15 mouse cellular contexts compared by ENCODE assay signal in genomic region chr2:94266381-94267160, GRCm38 (mm10).
DNase-seq lines count a peak whose midpoint lies in the region; ATAC-seq and TF ChIP-seq lines count a peak whose summit lies in the region.
"Had no signal": no experiment of that assay in that cellular context is flagged by ENCODE, and none has a peak within 500 bp of the region (broad histone marks: within the 10 kb centered on the region; RNA-seq: fewer than 3 reads in every experiment).

No protein-coding gene starts in this region.

- 14% methylated on average over 7 of the region's 7 CpGs for WGBS in forebrain, postnatal 0 days
- 25% methylated on average over 7 of the region's 7 CpGs for whole genome bisulfite sequencing in midbrain, embryonic 12.5 days

- TF ChIP-seq CTCF in forebrain, postnatal 0 days (IDR thresholded peaks at IDR 0.05; ENCODE audit: low read depth), result no peak

- intact Hi-C loops in gastrocnemius, postnatal 14 days (cut with DNase I; ENCODE audit: low total_unique reads), result no loop called here

- H3K36me3 ChIP-seq in forebrain, postnatal 0 days (ENCODE audit: insufficient read depth), result no peaks in the 10 kb centered on the region
- H3K36me3 ChIP-seq in midbrain, embryonic 12.5 days, result no peaks in the 10 kb centered on the region

- peak overlapping the region; percentile 5; the same call in 1 of the 2 replicates for H3K4me3 ChIP-seq in forebrain, postnatal 0 days (ENCODE audit: low read depth, low read length)
- no peak overlapping the region for H3K4me3 ChIP-seq in midbrain, embryonic 12.5 days

- H3K27me3 ChIP-seq in forebrain, postnatal 0 days (ENCODE audit: insufficient read depth, low read length), result no peaks in the 10 kb centered on the region
- H3K27me3 ChIP-seq in midbrain, embryonic 12.5 days, result peaks cover 25% of the 10 kb centered on the region

- H3K9me3 ChIP-seq in forebrain, postnatal 0 days (ENCODE audit: low read length), result no peaks in the 10 kb centered on the region
- H3K9me3 ChIP-seq in midbrain, embryonic 12.5 days, result no peaks in the 10 kb centered on the region

- peak; percentile 67 for DNase-seq in retina, postnatal 1 day
- no peak for DNase-seq in retina, embryonic 14.5 days (ENCODE audit: low spot score)
- DNase-seq in forebrain, postnatal 0 days, result no peak
- DNase-seq in spleen, postnatal 14 days (ENCODE audit: low spot score in 2 of 2), result no peak
- DNase-seq in gastrocnemius, postnatal 14 days, result no peak
- DNase-seq in adrenal gland, adult 2 months, result no peak
- no peak for DNase-seq in cerebellum, postnatal 25 days
- DNase-seq: cerebellum, adult 8-10 months; layer of hippocampus, adult 9-11 months; liver; lung, adult 2 months; lung, postnatal 4 days; right cerebral cortex, postnatal 14 days had no signal

- no peak for ATAC-seq in forebrain, postnatal 0 days
- no peak for ATAC-seq in midbrain, embryonic 12.5 days (ENCODE audit: low FRiP score, low read depth)

- H3K4me2 ChIP-seq in forebrain, postnatal 0 days (ENCODE audit: low read depth), result peak overlapping the region; percentile 77; the same call in 1 of the 2 replicates
- H3K4me2 ChIP-seq in midbrain, embryonic 12.5 days (replicated peaks), result peak overlapping the region; percentile 66

- peak overlapping the region; percentile 85; the same call in 1 of the 2 replicates for H3K27ac ChIP-seq in forebrain, postnatal 0 days (ENCODE audit: low read depth, low read length)
- no peak overlapping the region for H3K27ac ChIP-seq in midbrain, embryonic 12.5 days (replicated peaks)
- H3K27ac ChIP-seq: kidney, postnatal 0 days had no signal

- H3K9ac ChIP-seq in forebrain, postnatal 0 days, result no peak overlapping the region
- no peak overlapping the region for H3K9ac ChIP-seq in midbrain, embryonic 12.5 days (replicated peaks)

- peaks cover 16% of the 10 kb centered on the region for H3K4me1 ChIP-seq in forebrain, postnatal 0 days (ENCODE audit: insufficient read depth)
- peaks cover 52% of the 10 kb centered on the region for H3K4me1 ChIP-seq in midbrain, embryonic 12.5 days
